Mouse (Mus musculus) adrenal gland, adult (tissue): ENCODE measurements at regions not wholly inside any gene's neighbourhood (a gene's known extent, or its start where the extent isn't known, plus 50 kb on each side); places are given as distances from the start of the nearest gene placed in this dataset.

Experiments used
- DNase-seq, 2 experiments: peaks; one replicate each; pipeline ENCODE4 v3.0.0; 2022 to 2023; ENCODE audit warnings: low spot score in 1 of 2; ENCODE audit not compliant: inconsistent age in 2 of 2

DNA sequence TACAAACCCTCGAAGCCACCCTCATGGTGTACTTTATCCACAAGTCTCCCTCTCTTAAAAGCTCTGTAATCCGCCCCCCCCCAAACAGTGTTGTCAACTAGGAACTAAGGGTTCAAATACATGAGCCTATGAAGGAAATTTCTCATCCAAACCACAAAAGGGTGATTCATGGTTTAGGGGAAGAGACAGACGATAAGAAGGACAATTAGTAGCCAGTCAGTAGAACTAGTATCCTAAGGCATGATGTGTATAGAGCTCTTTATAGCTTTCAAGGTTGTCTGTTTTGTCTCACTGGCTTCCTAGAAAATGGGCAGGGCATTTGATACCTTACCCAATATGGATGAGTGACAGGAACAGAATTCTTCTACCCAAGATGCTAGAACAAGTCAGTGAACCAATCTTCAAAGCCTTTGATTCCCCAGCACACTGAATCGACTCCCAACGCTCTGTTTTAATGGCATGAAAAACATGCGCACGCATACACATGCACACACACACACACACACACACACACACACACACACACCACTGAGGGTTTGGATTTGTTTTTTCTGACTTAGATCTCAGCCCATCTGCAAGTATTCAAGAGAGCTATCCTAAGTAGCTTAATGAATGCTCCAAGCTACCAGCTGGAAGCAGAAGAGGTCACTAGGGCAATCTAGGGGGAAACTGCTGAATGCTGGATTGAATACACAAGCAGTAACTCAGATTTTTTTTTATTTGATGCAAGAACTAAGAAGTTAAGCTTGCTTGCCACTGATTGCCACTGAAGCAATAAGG, 236.6 kb upstream of the Sox9 start:
- DNase-seq = no peak

DNA sequence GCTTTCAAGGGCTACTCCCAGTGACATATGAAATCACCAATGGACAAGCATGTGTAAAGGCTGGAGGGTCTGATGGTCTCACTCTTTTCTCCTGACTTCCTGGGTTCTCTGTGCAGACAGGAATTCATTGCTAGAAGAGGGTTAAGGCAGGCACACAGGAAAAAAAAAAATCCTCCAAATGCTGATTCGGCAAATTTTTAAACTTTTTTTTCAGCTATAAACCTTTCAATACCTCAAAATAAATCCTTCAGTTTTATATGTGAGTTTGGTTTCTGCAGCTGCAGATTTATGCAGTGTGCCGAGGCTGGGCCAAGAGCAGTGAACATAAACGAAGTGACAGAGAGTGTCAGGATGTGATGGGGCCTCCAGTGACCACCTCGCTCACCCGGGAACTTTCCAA, 235.9 kb upstream of the Sox9 start:
- DNase-seq = no peak

DNA sequence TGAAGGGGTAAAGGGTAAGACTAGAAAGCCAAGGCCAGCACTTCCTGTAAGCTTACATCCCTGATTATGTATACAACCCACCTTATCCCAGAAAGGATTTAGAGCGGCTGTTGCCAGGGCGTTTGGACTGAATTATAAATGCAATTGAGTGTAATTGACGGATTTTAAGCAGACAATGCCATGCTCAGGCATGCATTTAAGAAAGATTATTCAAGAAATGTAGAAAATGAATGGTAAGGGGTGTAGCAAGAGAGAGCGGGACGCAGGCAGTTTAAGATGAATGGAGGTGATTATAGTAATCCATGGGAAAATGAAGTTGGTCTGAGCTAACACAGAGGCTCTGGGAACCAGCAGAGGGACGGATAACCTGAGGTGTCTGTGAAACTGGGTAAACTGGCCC, 229.2 kb upstream of the Sox9 start:
- no peak for DNase-seq

DNA sequence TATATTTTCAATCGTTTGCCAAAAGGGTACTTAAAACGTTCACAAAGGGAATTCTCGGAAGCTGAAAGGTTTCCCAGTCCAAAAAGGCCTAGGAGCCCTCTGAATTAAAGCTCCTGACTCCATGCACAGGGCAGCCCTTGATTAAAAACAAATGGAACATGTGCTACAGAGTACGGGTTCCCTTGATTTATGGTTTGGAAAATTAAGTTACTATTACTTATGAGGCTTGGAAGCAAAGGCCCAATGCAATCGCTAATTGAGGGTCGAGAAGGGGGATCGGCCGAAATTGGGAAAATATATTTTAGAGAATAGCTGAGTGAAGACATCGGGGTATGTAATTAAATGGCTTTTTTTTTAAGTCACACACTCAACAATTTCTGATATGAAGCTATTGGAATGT, 219.0 kb upstream of the Sox9 start:
- DNase-seq = no peak

DNA sequence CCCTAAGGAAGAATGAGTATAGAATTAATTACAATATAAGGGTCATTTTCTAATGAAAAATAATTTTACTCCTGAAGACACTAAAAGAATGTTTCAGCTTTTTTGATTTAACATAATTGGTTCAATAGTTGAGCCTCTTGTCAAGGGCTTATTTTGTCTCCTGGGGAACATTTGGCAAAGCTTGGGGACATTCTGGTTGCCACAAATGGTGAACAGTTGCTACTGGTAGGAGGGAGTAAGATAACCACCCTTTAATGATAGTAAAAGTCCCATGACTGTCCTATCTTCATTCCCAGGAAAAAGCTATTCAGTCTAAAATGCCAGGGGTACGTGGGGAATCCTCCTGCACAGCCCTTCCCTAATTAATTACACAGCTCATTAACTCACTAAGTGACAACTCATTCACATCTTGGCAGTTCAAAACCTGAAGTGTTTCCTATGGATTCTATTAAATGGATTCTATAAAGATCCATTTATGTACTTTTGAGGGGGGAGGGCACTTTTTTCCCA, 217.3 kb upstream of the Sox9 start:
- no peak for DNase-seq

DNA sequence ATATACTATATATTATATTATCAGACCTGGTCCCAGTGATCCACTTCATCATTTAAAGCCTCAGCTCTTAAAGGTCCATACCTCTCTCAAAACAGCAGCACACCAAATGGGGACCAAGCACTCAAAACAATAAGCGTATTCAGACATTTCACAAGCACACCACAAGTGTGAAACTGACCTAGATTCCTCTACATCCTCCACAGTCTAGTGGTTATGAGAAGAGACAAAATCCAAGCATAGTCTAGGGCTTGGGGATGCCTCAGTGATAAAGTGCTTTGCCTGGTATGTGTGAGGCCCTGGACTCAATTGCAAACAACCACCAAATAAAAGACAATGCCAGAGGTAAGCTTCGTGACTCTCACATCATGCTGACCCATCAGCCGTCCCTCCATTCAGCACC, 216.0 kb upstream of the Sox9 start:
- no peak for DNase-seq

DNA sequence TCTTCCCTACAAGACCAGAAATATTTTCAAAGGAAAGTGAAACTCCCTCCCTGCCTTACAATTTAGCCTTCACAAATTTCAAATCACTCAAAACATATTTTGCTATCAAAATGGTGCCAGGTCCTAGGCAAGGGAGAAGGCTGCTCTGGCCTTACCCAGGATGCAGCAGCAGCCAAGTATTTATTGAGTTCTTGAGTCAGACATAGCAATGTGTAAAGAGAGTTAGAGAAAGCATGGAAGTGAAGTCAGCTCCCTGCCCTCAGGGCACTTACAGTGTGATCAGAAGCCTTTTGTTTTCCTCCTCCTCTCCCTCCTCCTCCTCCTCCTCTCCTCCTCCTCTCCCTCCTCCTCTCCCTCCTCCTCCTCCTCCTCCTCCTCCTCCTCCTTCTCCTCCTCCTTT, 194.6 kb upstream of the Sox9 start:
- DNase-seq = no peak

DNA sequence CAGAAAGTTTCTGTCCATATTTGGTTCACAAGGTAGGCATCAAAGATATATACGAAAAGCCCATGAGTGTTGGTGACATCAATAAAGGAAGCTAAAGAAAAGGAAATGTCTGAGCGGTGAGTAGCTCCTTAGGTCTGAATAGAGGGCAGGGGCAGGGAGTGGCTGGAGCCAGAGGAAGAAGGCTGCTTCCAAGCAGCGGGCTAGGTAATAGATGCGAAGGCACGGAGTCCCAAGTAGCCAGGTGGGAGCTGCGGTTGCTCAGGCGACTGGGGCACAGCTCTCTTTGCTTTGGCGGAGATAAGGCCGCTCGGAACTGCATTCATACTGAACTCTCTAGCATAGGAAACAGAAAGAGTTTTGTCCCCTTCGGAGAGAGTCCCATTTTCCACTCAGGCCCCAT, 193.9 kb upstream of the Sox9 start:
- DNase-seq = no peak

DNA sequence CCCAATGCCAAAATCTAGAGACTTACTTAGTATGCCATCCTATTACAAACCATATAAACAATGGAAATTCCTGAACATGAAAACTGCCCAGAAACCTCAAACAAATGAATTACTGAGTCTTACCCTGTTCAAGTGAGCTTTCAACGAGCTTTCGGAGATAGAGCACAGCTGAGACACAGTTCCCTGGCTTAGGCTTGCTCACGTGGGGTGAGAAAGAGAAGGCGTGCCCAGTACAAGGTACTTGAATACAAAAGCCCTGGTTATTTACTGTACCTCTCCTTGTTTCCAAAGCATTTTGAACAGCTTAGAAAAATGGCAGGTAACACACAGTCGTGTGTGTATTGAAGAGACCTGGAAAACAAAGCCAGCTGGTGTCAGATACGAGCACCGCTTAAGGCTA, 191.8 kb upstream of the Sox9 start:
- no peak for DNase-seq

DNA sequence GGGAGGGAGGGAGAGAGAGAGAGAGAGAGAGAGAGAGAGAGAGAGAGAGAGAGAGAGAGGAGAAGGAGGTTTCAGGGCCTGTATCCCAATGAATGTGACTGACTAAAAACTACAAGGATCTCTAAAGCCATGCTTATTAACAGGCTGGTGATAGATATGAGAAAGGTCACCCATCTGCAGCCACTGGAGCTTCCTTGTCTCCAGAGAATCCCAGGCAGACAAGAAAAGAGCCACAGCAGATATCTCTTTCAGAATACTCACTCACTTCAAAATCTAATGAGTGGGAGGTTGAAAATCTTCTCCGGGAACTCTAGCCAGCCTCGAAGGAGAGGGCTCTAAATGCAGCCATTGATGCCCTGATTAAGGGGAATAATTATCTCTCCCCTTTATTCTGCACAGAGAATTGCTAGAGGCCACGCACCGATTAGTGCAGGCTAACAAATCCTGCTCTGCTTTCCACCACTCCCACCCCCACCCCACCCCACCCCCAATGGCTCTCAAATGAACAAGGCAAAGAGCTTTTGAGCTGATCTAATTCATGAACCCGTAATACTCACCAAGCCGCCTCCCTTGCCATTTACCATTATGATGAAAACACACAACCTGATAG, 189.5 kb upstream of the Sox9 start:
- DNase-seq = no peak

DNA sequence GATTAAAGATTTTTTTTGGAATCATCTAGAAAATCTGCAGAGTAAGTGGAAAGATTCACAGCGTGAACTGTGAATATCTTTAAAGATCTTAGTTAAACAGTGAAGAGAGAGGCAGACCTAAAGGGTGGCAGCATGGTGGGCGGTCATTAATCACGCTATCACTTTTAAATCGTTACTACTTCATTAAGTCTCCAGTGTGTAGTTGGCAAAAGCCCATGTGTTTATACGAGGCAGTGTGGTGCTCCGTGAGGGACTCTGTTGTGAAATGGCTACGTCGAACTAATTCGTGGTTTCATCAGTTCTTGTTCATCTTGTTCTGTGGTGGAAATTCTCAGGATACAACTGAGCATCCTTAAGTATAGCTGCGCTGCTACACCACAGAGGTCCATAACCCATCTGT, 188.2 kb upstream of the Sox9 start:
- no peak for DNase-seq

DNA sequence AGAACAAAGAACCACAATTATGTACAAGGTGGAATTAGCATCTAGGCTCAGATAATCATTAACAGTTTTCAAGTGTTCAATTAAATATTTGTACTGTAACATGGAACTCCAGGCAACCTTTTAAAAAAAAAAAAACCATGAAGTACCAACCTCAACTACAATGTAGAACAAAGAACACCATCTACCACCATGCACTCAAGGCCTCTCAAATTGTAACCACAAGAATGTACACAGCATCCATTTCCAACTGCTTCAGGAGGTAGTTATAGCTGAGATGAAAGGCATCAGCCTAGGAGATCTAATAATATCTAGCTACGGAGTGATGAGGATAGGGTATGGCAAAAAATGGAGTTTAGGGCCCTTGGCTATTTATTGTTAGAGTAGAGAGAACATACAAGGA, 174.7 kb upstream of the Sox9 start:
- DNase-seq = no peak

DNA sequence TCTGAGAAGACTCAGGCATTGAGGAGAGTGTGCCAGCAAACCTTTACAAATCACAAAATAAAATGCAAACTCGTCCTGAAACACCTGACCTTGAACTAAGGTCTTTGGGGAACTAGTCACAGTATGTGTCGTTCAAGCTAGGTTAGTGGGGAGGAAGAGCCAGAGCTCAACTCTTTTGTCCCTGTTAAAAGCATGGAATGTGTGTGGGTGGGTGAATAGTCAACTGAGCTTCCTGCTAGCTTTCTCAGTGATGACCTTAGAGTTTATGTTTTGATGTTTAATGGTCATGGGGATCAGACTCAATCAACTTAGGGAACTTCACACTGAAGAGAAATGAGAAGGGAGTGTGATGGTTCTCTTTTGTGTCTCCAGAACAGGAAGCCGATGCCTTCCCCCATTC, 172.7 kb upstream of the Sox9 start:
- DNase-seq = no peak

DNA sequence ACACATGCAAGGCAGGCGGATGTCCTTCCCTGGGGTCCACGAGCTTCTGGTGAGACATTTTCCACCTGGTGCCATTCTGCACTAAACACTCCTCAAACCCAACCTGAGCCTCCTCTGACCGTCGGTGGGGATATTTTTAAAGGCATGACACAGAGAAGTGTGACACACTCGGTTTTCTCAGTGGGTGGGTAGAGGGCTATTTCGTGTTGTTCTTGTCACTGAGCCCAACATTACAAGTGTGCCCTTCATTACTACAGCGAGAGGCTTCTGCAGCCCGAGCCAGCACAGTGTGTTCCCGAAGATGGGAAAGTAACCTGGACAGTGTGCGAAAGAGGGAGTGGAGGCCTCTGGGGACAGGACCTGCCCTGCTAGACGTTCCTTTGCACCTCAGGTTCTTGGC, 171.0 kb upstream of the Sox9 start:
- no peak for DNase-seq

DNA sequence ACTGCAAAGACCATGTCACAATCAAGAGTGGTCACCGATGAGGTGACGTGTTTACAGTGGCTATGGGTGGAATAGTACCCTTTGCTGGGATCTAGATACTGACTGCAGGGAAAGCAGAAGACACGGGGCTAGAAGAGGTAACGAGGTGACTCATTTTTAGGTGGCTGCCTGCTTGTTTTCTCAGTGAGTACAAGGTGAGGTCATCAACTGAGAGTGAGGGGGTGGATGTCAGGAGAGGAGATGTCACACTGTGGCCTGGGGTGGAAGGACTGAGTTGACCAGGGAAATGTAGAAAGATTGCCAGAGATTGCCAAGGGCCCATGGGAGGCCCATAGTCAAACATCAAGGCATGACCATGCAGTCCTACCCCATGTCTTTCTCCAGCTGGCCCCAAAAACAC, 166.4 kb upstream of the Sox9 start:
- DNase-seq = no peak

DNA sequence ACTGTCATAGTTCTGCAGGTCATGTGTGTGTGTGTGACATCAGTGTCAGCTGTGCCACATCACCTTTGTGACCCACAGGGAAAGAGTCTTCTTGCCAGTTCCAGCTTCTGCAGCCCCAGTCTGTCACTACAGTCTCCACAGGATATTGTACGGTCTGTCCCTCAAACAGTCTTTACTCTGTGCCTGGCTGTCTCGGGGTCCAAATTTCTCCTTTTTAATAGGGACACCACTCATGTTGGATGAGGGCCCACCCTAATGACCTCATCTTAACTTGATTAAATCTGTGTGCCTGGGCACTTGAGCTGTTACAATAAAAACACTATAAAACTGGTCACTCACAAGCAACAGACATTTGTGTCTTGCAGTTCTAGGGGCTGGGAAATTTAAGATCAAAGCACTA, 165.1 kb upstream of the Sox9 start:
- no peak for DNase-seq

DNA sequence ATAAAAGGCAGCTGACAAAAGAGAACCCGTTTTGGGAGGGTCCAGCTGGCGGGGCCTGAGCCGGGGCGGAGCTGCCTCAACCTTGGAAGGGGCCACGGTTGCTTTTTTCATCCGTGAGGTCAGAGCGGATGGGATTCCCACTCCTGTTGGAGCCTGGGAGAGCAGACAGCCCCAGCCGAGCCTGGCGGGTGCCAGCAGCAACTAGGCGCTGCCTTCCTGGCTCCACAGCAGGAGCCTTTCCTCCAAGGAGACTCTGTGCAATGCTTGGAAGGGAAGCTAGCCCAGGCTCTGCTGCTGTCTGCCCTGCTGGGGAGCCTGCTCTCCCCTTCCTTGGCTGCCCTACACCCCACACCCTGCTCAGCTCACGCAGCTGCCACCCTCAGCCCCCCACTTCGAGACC, 161.1 kb upstream of the Sox9 start:
- DNase-seq = peak; percentile 4 to 47

DNA sequence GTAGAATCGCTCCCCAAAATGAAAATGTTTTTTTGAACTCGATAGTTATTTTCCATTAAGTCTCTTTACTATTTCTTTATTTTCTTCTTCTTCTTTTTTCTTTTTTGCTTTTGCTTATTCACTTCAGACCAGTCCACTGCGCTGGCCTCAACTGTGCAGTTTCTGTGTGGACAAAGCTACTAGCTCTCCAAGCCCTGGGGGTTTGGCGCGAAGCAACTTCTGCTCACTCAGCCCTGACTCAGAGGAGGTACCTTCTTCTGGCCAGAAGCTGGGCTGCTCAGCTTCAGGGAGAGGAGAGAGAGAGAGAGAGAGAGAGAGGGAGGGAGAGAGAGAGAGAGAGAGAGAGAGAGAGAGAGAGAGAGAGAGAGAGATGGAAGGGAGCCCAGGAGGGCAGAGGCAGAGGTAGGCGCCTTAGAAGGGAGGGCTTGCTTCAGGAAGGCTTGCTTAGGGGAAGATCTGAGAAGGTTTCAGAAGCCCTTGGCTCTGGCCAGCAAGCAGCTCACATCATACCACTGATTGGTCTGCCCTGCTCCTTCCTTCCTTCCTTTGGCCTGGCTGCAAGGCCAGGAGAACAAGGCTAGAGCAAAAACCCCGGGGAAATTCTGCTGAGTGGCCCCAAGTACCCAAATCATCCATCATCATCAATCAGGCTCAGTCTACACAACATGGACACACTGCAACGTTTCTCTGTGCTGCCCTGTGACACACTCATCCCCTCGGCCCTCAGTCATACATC, 160.5 kb upstream of the Sox9 start:
- DNase-seq = peak in 1 of 2 experiments; percentile 18

DNA sequence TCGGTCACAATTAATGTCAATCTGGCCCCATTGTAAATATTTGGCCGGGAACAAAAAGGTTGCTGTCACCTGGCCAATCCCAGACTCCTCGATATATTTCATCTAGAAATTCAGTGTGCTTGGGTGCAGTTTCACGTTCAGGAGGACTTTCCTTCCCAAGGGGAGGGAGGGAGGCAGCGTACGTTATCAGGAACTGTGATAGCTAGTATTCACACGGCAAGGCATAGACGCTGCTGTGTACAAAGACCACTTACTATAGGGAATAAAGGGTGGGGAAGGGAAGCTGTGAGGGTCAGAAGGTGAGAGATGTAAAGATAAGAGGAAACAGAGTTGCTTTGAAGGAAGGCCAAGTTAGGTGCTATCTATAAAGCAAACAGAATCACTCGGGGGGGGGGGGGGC, 132.7 kb upstream of the Sox9 start:
- DNase-seq = no peak

DNA sequence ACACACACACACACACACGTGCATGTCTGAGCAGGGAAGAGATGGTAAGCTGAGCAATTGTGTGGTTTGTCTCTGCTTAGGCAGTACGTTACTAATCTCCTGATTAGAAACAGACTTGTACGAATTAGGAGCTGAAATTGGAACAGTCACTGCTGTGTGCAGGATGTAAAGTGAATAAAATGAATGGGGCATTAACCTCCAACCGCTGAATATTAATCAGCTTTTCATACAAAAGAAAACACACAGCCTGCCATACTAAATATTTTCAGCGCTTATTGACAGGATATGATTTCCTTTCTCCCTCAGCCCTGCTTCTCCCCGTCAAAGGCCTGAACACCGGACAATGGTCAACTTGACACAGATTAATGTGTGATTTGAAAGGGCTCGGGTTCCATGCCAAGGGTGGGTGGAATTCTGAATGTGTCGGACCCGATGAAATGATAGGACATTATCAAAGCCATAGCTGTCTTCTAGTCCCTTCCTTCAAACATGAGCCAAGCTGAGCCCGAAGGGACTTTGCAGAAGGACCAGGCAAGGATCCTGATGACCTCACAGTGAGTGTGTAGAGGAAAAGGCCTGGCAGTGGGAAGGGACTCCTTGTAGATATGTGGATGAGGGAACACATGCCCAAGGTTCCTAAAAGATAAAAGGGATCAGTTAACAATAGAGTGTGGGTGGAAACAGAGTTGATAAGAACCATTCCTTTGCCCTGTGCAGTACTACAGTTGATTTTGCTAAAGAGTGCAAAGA, 124.4 kb upstream of the Sox9 start:
- no peak for DNase-seq

DNA sequence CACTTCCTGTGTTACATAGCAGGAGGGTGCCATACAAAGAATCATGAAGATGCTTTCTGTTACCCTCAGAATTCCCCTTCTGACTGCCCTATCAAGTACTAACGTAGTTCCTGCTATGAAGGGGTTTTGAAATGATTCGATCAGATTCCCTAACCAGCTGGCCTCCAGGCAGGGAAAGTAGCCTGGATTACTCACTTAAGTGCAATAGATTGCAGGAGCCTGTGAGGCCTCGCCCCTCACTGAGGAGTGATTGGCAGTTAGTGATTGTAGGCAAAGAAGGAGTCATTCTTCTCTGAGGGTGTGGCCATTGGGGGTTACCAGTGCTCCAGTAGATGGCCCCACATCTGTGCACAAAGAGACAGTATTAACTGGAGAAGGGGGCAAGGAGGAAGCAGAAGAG, 122.1 kb upstream of the Sox9 start:
- DNase-seq = no peak

DNA sequence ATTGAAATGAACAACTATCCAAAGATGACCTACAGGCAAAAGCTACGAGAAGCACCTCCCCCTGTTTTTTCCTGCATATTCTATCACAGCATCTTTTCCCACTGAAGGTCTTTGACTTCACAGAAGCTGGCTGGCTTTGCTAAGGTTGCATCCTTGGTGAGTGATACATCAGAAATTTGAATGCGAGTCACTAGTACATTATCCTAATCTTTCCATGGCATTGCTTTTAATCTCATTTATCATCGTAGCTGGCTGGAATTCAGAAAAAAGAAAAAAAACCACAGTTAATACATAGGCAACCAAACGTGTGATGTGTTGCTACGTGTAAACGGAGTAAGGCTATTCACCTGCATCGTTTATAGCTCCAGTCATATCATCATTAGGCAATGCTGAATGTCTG, 120.6 kb upstream of the Sox9 start:
- DNase-seq = no peak
